Mouse (Mus musculus): ENCODE data around the gene Cspg5.

Gene Cspg5

GRCm38 (mm10) chr9:110243221-110243833 lies at the start of gene Cspg5:
Gene Cspg5 (plus strand): TSS chr9:110243783.
- DNase-seq (ENCODE audit: low spot score in 2 of 2) = no peak

- no peak for DNase-seq (ENCODE audit: low spot score in 2 of 2)
Measured at GRCm38 (mm10) chr9:110199870-110200269, 43.7 kb upstream of the Cspg5 start.

- DNase-seq (ENCODE audit: low spot score in 2 of 2) = no peak
Measured at GRCm38 (mm10) chr9:110205526-110206404, 37.8 kb upstream of the Cspg5 start.

- no peak for DNase-seq (ENCODE audit: low spot score in 2 of 2)
Measured at GRCm38 (mm10) chr9:110206437-110206836, 37.1 kb upstream of the Cspg5 start.

- no peak for DNase-seq (ENCODE audit: low spot score in 2 of 2)
Measured at GRCm38 (mm10) chr9:110208265-110208664, 35.3 kb upstream of the Cspg5 start.

- no peak for DNase-seq (ENCODE audit: low spot score in 2 of 2)
Measured at GRCm38 (mm10) chr9:110208967-110209366, 34.6 kb upstream of the Cspg5 start.

- no peak for DNase-seq (ENCODE audit: low spot score in 2 of 2)
Measured at GRCm38 (mm10) chr9:110224273-110224672, 19.3 kb upstream of the Cspg5 start.

- no peak for DNase-seq (ENCODE audit: low spot score in 2 of 2)
Measured at GRCm38 (mm10) chr9:110226191-110226590, 17.4 kb upstream of the Cspg5 start.

- no peak for DNase-seq (ENCODE audit: low spot score in 2 of 2)
Measured at GRCm38 (mm10) chr9:110228671-110229070, 14.9 kb upstream of the Cspg5 start.

- DNase-seq (ENCODE audit: low spot score in 2 of 2) = no peak
Measured at GRCm38 (mm10) chr9:110229112-110229511, 14.5 kb upstream of the Cspg5 start.

GRCm38 (mm10) chr9:110229566-110230248 lies 13.9 kb upstream of the Cspg5 start:
- DNase-seq (ENCODE audit: low spot score in 2 of 2) = no peak

- DNase-seq (ENCODE audit: low spot score in 2 of 2) = no peak
Measured at GRCm38 (mm10) chr9:110230395-110231071, 13.1 kb upstream of the Cspg5 start.

GRCm38 (mm10) chr9:110234962-110235361 lies 8.6 kb upstream of the Cspg5 start:
- no peak for DNase-seq (ENCODE audit: low spot score in 2 of 2)

- DNase-seq (ENCODE audit: low spot score in 2 of 2) = no peak
Measured at GRCm38 (mm10) chr9:110244567-110244888, 945 bp downstream of the Cspg5 start.

- peak in 1 of 2 experiments; percentile 1 for DNase-seq (ENCODE audit: low spot score in 2 of 2)
Measured at GRCm38 (mm10) chr9:110244889-110245589, 1.5 kb downstream of the Cspg5 start.

- peak; percentile 12 to 37 for DNase-seq (ENCODE audit: low spot score in 2 of 2)
Measured at GRCm38 (mm10) chr9:110245590-110246320, 2.2 kb downstream of the Cspg5 start.

- peak in 1 of 2 experiments; percentile 3 for DNase-seq (ENCODE audit: low spot score in 2 of 2)
Measured at GRCm38 (mm10) chr9:110246321-110246640, 2.7 kb downstream of the Cspg5 start.

GRCm38 (mm10) chr9:110247049-110247448 lies 3.5 kb downstream of the Cspg5 start:
- no peak for DNase-seq (ENCODE audit: low spot score in 2 of 2)

- DNase-seq (ENCODE audit: low spot score in 2 of 2) = no peak
Measured at GRCm38 (mm10) chr9:110248861-110249260, 5.3 kb downstream of the Cspg5 start.

GRCm38 (mm10) chr9:110249823-110250543 lies 6.4 kb downstream of the Cspg5 start:
- DNase-seq (ENCODE audit: low spot score in 2 of 2) = no peak

Measured in natural killer cell, adult 2 months (primary cell).